Mouse (Mus musculus) cerebellum, adult 2 months (tissue): Measurements from ENCODE around the gene Arhgap45.

Experiments used
- CTCF ChIP-seq: fragments of 200-500 bp; IDR thresholded peaks from 2 replicates; pipeline ENCODE4 v1.5.1; 2011; ENCODE audit warnings: low read depth, mild to moderate bottlenecking, control low read depth, low read length, moderate library complexity, borderline replicate concordance; ENCODE audit not compliant: insufficient read depth
- POLR2A ChIP-seq: fragments of 200-500 bp; IDR thresholded peaks from 2 replicates; pipeline ENCODE4 v1.6.1; 2011; ENCODE audit warnings: low read length, control low read depth, borderline replicate concordance; ENCODE audit not compliant: insufficient read depth

DNA sequence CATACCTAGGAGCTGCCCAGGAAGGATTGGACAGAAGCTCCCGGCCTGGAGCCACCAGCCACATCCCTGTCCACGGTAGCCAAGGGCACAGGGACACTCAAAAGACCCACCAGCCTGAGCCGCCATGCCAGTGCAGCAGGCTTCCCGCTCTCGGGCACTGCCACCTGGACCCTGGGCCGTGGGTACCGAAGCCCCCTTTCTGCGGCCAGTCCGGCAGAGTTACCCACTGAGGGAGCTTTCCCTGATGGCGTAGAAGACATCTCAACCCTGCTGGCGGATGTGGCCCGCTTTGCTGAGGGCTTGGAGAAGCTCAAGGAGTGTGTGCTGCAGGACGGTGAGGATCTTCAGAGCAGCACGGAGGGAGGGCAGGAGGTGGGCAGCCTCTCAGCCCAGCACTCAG is 1.3 kb downstream of the Arhgap45 start:
- TF ChIP-seq POLR2A (no peak), CTCF (no peak)
